Mouse (Mus musculus) liver, adult 2 months (tissue): Measurements from ENCODE around the gene Wipf2.

ENCODE experiments used
- CTCF ChIP-seq: fragments of 200-500 bp; IDR thresholded peaks from 2 replicates; pipeline ENCODE4 v1.5.1; 2011; ENCODE audit warnings: low read depth, low read length, control low read depth
- POLR2A ChIP-seq: fragments of 200-500 bp; IDR thresholded peaks from 2 replicates; pipeline ENCODE4 v1.6.1; 2011; ENCODE audit warnings: low read length, control low read depth; ENCODE audit not compliant: insufficient read depth; ENCODE audit errors: extremely low read depth

- TF ChIP-seq POLR2A (no peak), CTCF (no peak)
These were observed 80.5 kb downstream of the Wipf2 start for GRCm38 (mm10) chr11:98943741-98944461.
